In the genomic region with DNA sequence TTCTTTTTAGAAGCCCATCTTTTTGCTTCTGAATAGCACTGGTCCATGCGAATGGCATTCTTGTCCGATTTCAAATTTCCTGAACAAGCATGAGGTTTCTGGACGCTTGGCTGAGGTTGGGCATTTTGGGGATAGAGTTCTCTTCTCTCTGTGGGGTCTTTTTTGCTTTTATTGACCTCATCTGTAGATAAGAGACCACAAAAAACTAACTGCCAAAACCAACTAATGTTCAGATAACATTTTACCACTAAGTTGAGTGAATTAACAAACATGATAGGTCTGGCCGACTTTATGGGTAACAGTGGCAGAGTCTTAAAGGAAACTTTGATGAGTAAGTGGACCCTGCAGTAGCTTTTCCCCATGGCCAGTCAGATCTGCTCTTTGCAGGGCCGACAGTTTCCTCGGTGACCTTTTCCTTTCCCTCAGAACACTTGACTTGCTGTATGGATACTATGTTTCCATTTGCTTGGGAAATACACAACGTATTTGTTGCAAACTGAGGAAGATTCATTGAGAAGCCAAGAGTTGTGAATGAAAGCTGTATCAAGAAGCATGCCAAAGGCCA, we compare ENCODE assay signal across 8 mouse cellular contexts. TPM values are rescaled to one million over a fixed set of nuclear protein-coding genes. Genes with fewer than 3 reads are reported as not detected.
DNase-seq lines count a peak whose midpoint lies in the region; ATAC-seq lines count a peak whose summit lies in the region.

No protein-coding gene starts in this region.

- no peaks in the 10 kb centered on the region for H3K9me3 ChIP-seq in hindbrain, embryonic 11.5 days (ENCODE audit: control insufficient read depth, low read length)
- H3K9me3 ChIP-seq in midbrain, embryonic 15.5 days = no peaks in the 10 kb centered on the region

- H3K27ac ChIP-seq in hindbrain, embryonic 11.5 days (ENCODE audit: low read depth, low read length) = no peak overlapping the region
- H3K27ac ChIP-seq in midbrain, embryonic 15.5 days = peak overlapping the region; percentile 86

- WGBS in hindbrain, embryonic 11.5 days = 33% methylated on average over 7 of the region's 7 CpGs
- WGBS in midbrain, embryonic 15.5 days = 19% methylated on average over 7 of the region's 7 CpGs

- H3K27me3 ChIP-seq in hindbrain, embryonic 11.5 days (ENCODE audit: control insufficient read depth, insufficient read depth, low read length) = no peaks in the 10 kb centered on the region
- H3K27me3 ChIP-seq in midbrain, embryonic 15.5 days (replicated peaks) = no peaks in the 10 kb centered on the region

- peak overlapping the region; percentile 93 for H3K9ac ChIP-seq in hindbrain, embryonic 11.5 days (ENCODE audit: low read depth, low read length)
- H3K9ac ChIP-seq in midbrain, embryonic 15.5 days = peak overlapping the region; percentile 84

- H3K36me3 ChIP-seq in hindbrain, embryonic 11.5 days (ENCODE audit: control insufficient read depth, insufficient read depth, low read length) = no peaks in the 10 kb centered on the region
- H3K36me3 ChIP-seq in midbrain, embryonic 15.5 days (replicated peaks) = no peaks in the 10 kb centered on the region

- peak overlapping the region; percentile 60 for H3K4me2 ChIP-seq in hindbrain, embryonic 11.5 days (replicated peaks; ENCODE audit: low read depth, low read length)
- H3K4me2 ChIP-seq in midbrain, embryonic 15.5 days = peak overlapping the region; percentile 88

- H3K4me3 ChIP-seq in hindbrain, embryonic 11.5 days (ENCODE audit: low read depth, low read length) = peak overlapping the region; percentile 94
- H3K4me3 ChIP-seq in midbrain, embryonic 15.5 days = peak overlapping the region; percentile 77

- ATAC-seq in hindbrain, embryonic 11.5 days (ENCODE audit: low FRiP score) = no peak
- no peak for ATAC-seq in midbrain, embryonic 15.5 days (replicated peaks)

- DNase-seq in kidney, adult 9 months = peak; percentile 20
- no peak for DNase-seq in kidney, postnatal 10 days
- peak; percentile 20 for DNase-seq in NIH3T3 (ENCODE audit: low read depth)
- no peak for DNase-seq in hindbrain, embryonic 11.5 days (ENCODE audit: low spot score)
- no peak for DNase-seq in spleen, postnatal 4 days (ENCODE audit: low spot score in 2 of 2)
- no peak for DNase-seq in T-cell, adult 2 months (ENCODE audit: low spot score)
- DNase-seq in thymus, postnatal 14 days = no peak

- H3K4me1 ChIP-seq in hindbrain, embryonic 11.5 days (replicated peaks; ENCODE audit: control insufficient read depth, insufficient read depth, low read length) = no peaks in the 10 kb centered on the region
- H3K4me1 ChIP-seq in midbrain, embryonic 15.5 days = peaks cover 20% of the 10 kb centered on the region

RNA-seq across cellular contexts. Expression of gene Usf3, which starts 1.0 kb away (rescaled TPM):
- polyA plus RNA-seq in hindbrain, embryonic 11.5 days (2014; fragmentation: Nextera tagmentation; extraction: Ambion mirVana) = 4.7 and 6.6 TPM in 2 replicates
- polyA plus RNA-seq in midbrain, embryonic 15.5 days (2015; fragmentation: Nextera tagmentation; extraction: Ambion mirVana) = 2.8 and 2.9 TPM in 2 replicates

RNA-seq across cellular contexts. Expression of gene Naa50, which starts 34.4 kb away (rescaled TPM):
- 76.0 and 86.1 TPM in 2 replicates for polyA plus RNA-seq in hindbrain, embryonic 11.5 days (2014; fragmentation: Nextera tagmentation; extraction: Ambion mirVana)
- polyA plus RNA-seq in midbrain, embryonic 15.5 days (2015; fragmentation: Nextera tagmentation; extraction: Ambion mirVana) = 58.6 and 60.8 TPM in 2 replicates

RNA-seq across cellular contexts. Expression of gene Atp6v1a, which starts 34.5 kb away (rescaled TPM):
- 73.9 and 82.8 TPM in 2 replicates for polyA plus RNA-seq in hindbrain, embryonic 11.5 days (2014; fragmentation: Nextera tagmentation; extraction: Ambion mirVana)
- 128 and 133 TPM in 2 replicates for polyA plus RNA-seq in midbrain, embryonic 15.5 days (2015; fragmentation: Nextera tagmentation; extraction: Ambion mirVana)

Comparison
In these comparisons a context has a peak if more than half of its experiments do, and no peak if none do; other contexts are left out.
1. DNase-seq: peak in kidney, adult 9 months (single experiment) and NIH3T3 (single experiment); none in kidney, postnatal 10 days (single experiment), hindbrain, embryonic 11.5 days (single experiment), spleen, postnatal 4 days (0 of 2), T-cell, adult 2 months (single experiment) and thymus, postnatal 14 days (single experiment).